In genomic region chr3:79436186-79436585, GRCm38 (mm10) we compare ENCODE assay signal across 17 mouse cellular contexts.
A peak's percentile ranks its signal among the peaks of the same experiment; 100 is the strongest.
DNase-seq lines count a peak whose midpoint lies in the region; ATAC-seq and TF ChIP-seq lines count a peak whose summit lies in the region.
"Had no signal": no experiment of that assay in that cellular context is flagged by ENCODE, and none has a peak within 500 bp of the region (broad histone marks: within the 10 kb centered on the region; RNA-seq: fewer than 3 reads in every experiment).

No protein-coding gene starts in this region.

- H3K27ac ChIP-seq in forebrain, embryonic 16.5 days (ENCODE audit: low read length): no peak overlapping the region
- no peak overlapping the region for H3K27ac ChIP-seq in forebrain, embryonic 15.5 days (replicated peaks)
- H3K27ac ChIP-seq in heart, adult 2 months: no peak overlapping the region
- H3K27ac ChIP-seq: heart, embryonic 15.5 days; hindbrain, embryonic 14.5 days; limb, embryonic 12.5 days; midbrain, embryonic 13.5 days; stomach, postnatal 0 days had no signal

- H3K9me3 ChIP-seq in forebrain, embryonic 16.5 days (ENCODE audit: control insufficient read depth, low read length): no peaks in the 10 kb centered on the region
- no peaks in the 10 kb centered on the region for H3K9me3 ChIP-seq in forebrain, embryonic 15.5 days
- H3K9me3 ChIP-seq: heart, embryonic 15.5 days; limb, embryonic 12.5 days; midbrain, embryonic 13.5 days had no signal

- no peak for TF ChIP-seq CTCF in heart, adult 2 months (IDR thresholded peaks at IDR 0.05)

- no peak for TF ChIP-seq EP300 in heart, adult 2 months (IDR thresholded peaks at IDR 0.05; ENCODE audit: insufficient read depth, low read depth, low read length)

- intact Hi-C loops in left cerebral cortex, postnatal 36 days (cut with DNase I): loop anchor here (5.0 to 10.0 kb wide), 2 partner anchors 121 to 149 kb away; partner anchors contain the start of gene Rapgef2
- intact Hi-C loops in gastrocnemius, postnatal 14 days (cut with DNase I; ENCODE audit: low total_unique reads): no loop called here
- intact Hi-C loops in heart, adult 2 months (cut with DNase I): loop anchor here (5.0 kb wide), 2 partner anchors 214 to 234 kb away; no protein-coding TSS in a partner anchor

- peak; percentile 41; the same call in 1 of the 2 replicates for ATAC-seq in forebrain, embryonic 16.5 days
- no peak for ATAC-seq in forebrain, embryonic 15.5 days (replicated peaks)
- ATAC-seq: midbrain, embryonic 13.5 days had no signal

- H3K4me3 ChIP-seq in forebrain, embryonic 16.5 days (replicated peaks; ENCODE audit: low read length): no peak overlapping the region
- H3K4me3 ChIP-seq in forebrain, embryonic 15.5 days: no peak overlapping the region
- H3K4me3 ChIP-seq in heart, adult 2 months: no peak overlapping the region
- H3K4me3 ChIP-seq: heart, embryonic 15.5 days; limb, embryonic 12.5 days; midbrain, embryonic 13.5 days had no signal

- H3K9ac ChIP-seq in forebrain, embryonic 16.5 days (replicated peaks; ENCODE audit: low read depth, low read length): no peak overlapping the region
- no peak overlapping the region for H3K9ac ChIP-seq in forebrain, embryonic 15.5 days (replicated peaks)
- no peak overlapping the region for H3K9ac ChIP-seq in heart, adult 2 months (ENCODE audit: low read depth, low read length)
- H3K9ac ChIP-seq: heart, embryonic 15.5 days; hindbrain, embryonic 14.5 days; limb, embryonic 12.5 days; midbrain, embryonic 13.5 days had no signal

- WGBS in forebrain, embryonic 16.5 days: 62% methylated on average over 7 of the region's 7 CpGs
- 60% methylated on average over 7 of the region's 7 CpGs for WGBS in forebrain, embryonic 15.5 days
- WGBS in heart, adult 2 months: 66% methylated on average over 7 of the region's 7 CpGs

- H3K36me3 ChIP-seq in forebrain, embryonic 16.5 days (ENCODE audit: control insufficient read depth, insufficient read depth): no peaks in the 10 kb centered on the region
- H3K36me3 ChIP-seq in forebrain, embryonic 15.5 days: no peaks in the 10 kb centered on the region
- no peaks in the 10 kb centered on the region for H3K36me3 ChIP-seq in heart, adult 2 months (ENCODE audit: control insufficient read depth, insufficient read depth, low read length)
- H3K36me3 ChIP-seq: heart, embryonic 15.5 days; limb, embryonic 12.5 days; midbrain, embryonic 13.5 days had no signal

- no peaks in the 10 kb centered on the region for H3K79me2 ChIP-seq in heart, adult 2 months (replicated peaks; ENCODE audit: control insufficient read depth, insufficient read depth, low read length)

- peak; percentile 39 to 77 for DNase-seq in frontal cortex, postnatal 10 days (ENCODE audit: low spot score in 2 of 2)
- DNase-seq in layer of hippocampus, postnatal 10 days (ENCODE audit: low spot score in 2 of 2): peak; percentile 18 to 41
- peak; percentile 80 to 83 for DNase-seq in left cerebral cortex, postnatal 36 days (ENCODE audit: low spot score in 2 of 2)
- DNase-seq in embryo, embryonic 11 days: no peak
- DNase-seq in gastrocnemius, postnatal 14 days: no peak
- DNase-seq in heart, adult 2 months: no peak
- DNase-seq: cerebellum, adult 8-10 months; gastrocnemius, postnatal 25 days; lung, postnatal 4 days; spleen, adult 18-20 months had no signal

- no peak overlapping the region for H3K4me2 ChIP-seq in forebrain, embryonic 16.5 days (ENCODE audit: low read length)
- no peak overlapping the region for H3K4me2 ChIP-seq in forebrain, embryonic 15.5 days (replicated peaks)
- H3K4me2 ChIP-seq: heart, embryonic 15.5 days; hindbrain, embryonic 14.5 days; limb, embryonic 12.5 days; midbrain, embryonic 13.5 days had no signal

- H3K4me1 ChIP-seq in forebrain, embryonic 16.5 days (replicated peaks; ENCODE audit: control insufficient read depth, insufficient read depth, low read length): peaks cover 9% of the 10 kb centered on the region
- H3K4me1 ChIP-seq in forebrain, embryonic 15.5 days: peaks cover 11% of the 10 kb centered on the region
- no peaks in the 10 kb centered on the region for H3K4me1 ChIP-seq in heart, adult 2 months (ENCODE audit: control insufficient read depth, insufficient read depth, low read length)
- H3K4me1 ChIP-seq: heart, embryonic 15.5 days; midbrain, embryonic 13.5 days had no signal

- H3K27me3 ChIP-seq in forebrain, embryonic 16.5 days (replicated peaks; ENCODE audit: control insufficient read depth, insufficient read depth, low read length): no peaks in the 10 kb centered on the region
- no peaks in the 10 kb centered on the region for H3K27me3 ChIP-seq in forebrain, embryonic 15.5 days
- H3K27me3 ChIP-seq in heart, adult 2 months (ENCODE audit: control insufficient read depth, insufficient read depth, low read length): no peaks in the 10 kb centered on the region
- H3K27me3 ChIP-seq: heart, embryonic 15.5 days; limb, embryonic 12.5 days; midbrain, embryonic 13.5 days had no signal

- no peak for TF ChIP-seq POLR2A in heart, adult 2 months (IDR thresholded peaks at IDR 0.05; ENCODE audit: insufficient read depth, low read depth, low read length)

Comparison
In these comparisons a context has a peak if more than half of its experiments do, and no peak if none do; other contexts are left out.
1. DNase-seq: peak in frontal cortex, postnatal 10 days (2 of 2), layer of hippocampus, postnatal 10 days (2 of 2) and left cerebral cortex, postnatal 36 days (2 of 2); none in embryo, embryonic 11 days (single experiment), gastrocnemius, postnatal 14 days (single experiment) and heart, adult 2 months (0 of 2).